Mouse (Mus musculus) hindbrain, embryonic 11.5 days (tissue): ENCODE measurements around the gene Olfr485. TPM values are rescaled to one million over a fixed set of nuclear protein-coding genes. Genes with fewer than 3 reads are reported as not detected.

ENCODE experiments used
- ATAC-seq: fragments of 200-750 bp; cut with Nextera tagmentation; 2 replicates; pipeline ENCODE4 v1.8.0; 2017; ENCODE audit warnings: mild to moderate bottlenecking, moderate TSS enrichment, moderate library complexity; ENCODE audit not compliant: low FRiP score
- DNase-seq: peaks from one replicate; pipeline ENCODE4 v3.0.0-alpha.2; 2015; ENCODE audit warnings: low spot score
- H3K27ac ChIP-seq: fragments of 300-500 bp; sonication (generic); 2 replicates; pipeline ENCODE4 v1.5.1; 2014; ENCODE audit warnings: mild to moderate bottlenecking, low read depth, low read length
- H3K27me3 ChIP-seq: fragments of 300-500 bp; sonication (generic); 2 replicates; pipeline ENCODE4 v1.6.1; 2014; ENCODE audit warnings: mild to moderate bottlenecking, low read length, moderate library complexity, mixed read lengths; ENCODE audit not compliant: control insufficient read depth, insufficient read depth
- H3K36me3 ChIP-seq: fragments of 300-500 bp; sonication (generic); 2 replicates; pipeline ENCODE4 v1.6.1; 2014; ENCODE audit warnings: mild to moderate bottlenecking, low read length, moderate library complexity, mixed read lengths; ENCODE audit not compliant: control insufficient read depth, insufficient read depth
- H3K4me1 ChIP-seq: fragments of 300-500 bp; sonication (generic); replicated peaks from 2 replicates; pipeline ENCODE4 v1.6.1; 2014; ENCODE audit warnings: low read length, mixed read lengths; ENCODE audit not compliant: control insufficient read depth, insufficient read depth
- H3K4me2 ChIP-seq: fragments of 300-500 bp; sonication (generic); replicated peaks from 2 replicates; pipeline ENCODE4 v1.6.1; 2014; ENCODE audit warnings: mild to moderate bottlenecking, low read depth, low read length
- H3K4me3 ChIP-seq: fragments of 300-500 bp; sonication (generic); 2 replicates; pipeline ENCODE4 v1.5.1; 2014; ENCODE audit warnings: low read depth, low read length
- H3K9ac ChIP-seq: fragments of 300-500 bp; sonication (generic); 2 replicates; pipeline ENCODE4 v1.6.1; 2014; ENCODE audit warnings: low read depth, low read length
- H3K9me3 ChIP-seq: fragments of 300-500 bp; sonication (generic); 2 replicates; pipeline ENCODE4 v1.6.1; 2016; ENCODE audit warnings: low read length; ENCODE audit not compliant: control insufficient read depth
- WGBS: fragments of 180-500 bp; shearing (Covaris S2); extraction: QIAGEN DNeasy Blood & Tissue Kit; methylation state at CpG from one replicate; pipeline ENCODE4 v1.1.7; 2014; 5-methylcytosine and 5-hydroxymethylcytosine counted together
- polyA plus RNA-seq: library from polyadenylated mRNA; unstranded; fragments of >200 nt; fragmentation: Nextera tagmentation; extraction: Ambion mirVana; gene quantifications from 2 replicates; pipeline ENCODE4 v1.2.1, GENCODE M21; 2014

Gene Olfr485
- polyA plus RNA-seq, 1 experiment from 2014 or later = not detected

DNA sequence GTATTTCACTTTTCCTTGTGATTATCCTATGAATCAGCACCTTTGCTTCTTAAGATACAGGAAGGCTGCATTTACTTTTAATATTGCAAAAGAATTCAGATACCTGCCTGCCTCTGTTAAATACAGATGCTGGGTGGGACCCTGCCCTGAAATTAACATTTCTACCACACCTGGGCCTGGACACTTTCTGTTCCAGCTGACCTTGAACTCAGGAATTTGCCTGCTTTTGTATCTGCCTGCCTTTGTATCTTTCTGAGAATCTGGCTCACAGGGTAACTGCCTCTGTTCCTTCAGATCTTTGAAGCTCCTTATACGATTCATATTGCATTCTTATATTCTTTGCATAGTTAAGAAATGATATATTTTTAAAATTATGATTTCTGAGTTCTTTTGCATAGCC, 38.3 kb downstream of the Olfr485 start:
- no peak for DNase-seq
- Histone ChIP-seq H3K27me3 (no peaks in the 10 kb centered on the region), H3K27ac (no peak overlapping the region), H3K9me3 (no peaks in the 10 kb centered on the region), H3K4me1 (no peaks in the 10 kb centered on the region), H3K9ac (no peak overlapping the region), H3K4me2 (no peak overlapping the region), H3K36me3 (no peaks in the 10 kb centered on the region), H3K4me3 (no peak overlapping the region)
- 78% methylated on average over 1 of the region's 1 CpGs for WGBS
- no peak for ATAC-seq

DNA sequence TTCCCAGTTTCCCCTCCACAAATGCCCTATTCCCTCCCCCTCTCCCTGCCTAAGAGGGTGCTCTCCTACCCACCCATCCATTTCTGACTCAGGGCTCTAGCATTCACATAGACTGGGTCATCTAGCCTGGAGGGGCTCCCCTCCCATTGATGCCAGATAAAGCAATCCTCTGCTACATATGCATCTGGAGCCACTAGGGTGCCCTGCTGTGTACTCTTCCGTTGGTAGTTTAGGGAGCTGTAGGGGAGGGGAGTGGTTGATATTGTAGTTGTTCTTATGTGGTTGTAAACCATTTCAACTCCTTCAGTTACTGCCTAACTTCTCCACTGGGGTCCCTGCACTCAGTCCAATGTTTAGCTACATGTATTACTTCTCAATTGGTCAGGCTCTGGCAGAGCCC, 39.0 kb downstream of the Olfr485 start:
- Histone ChIP-seq H3K9ac (no peak overlapping the region), H3K27me3 (no peaks in the 10 kb centered on the region), H3K4me2 (no peak overlapping the region), H3K36me3 (no peaks in the 10 kb centered on the region), H3K4me1 (no peaks in the 10 kb centered on the region), H3K4me3 (no peak overlapping the region), H3K9me3 (no peaks in the 10 kb centered on the region), H3K27ac (no peak overlapping the region)
- ATAC-seq (no peak), DNase-seq (no peak)
- WGBS = 20% methylated on average over 1 of the region's 1 CpGs

Other genes starting within 250 kb of the Olfr485 start
- gene Olfr473, start 229.4 kb downstream of the Olfr485 start, polyA plus RNA-seq = not detected in 2 replicates
- gene Olfr474, start 205.2 kb downstream of the Olfr485 start, polyA plus RNA-seq = not detected in 2 replicates
- gene Olfr476, start 195.1 kb downstream of the Olfr485 start, polyA plus RNA-seq = not detected in 2 replicates
- gene Olfr477, start 173.2 kb downstream of the Olfr485 start, polyA plus RNA-seq = not detected in 2 replicates
- not detected in 2 replicates for gene Olfr478, start 125.9 kb downstream of the Olfr485 start, polyA plus RNA-seq
- not detected in 2 replicates for gene Olfr479, start 109.2 kb downstream of the Olfr485 start, polyA plus RNA-seq
- gene Olfr480, start 92.5 kb downstream of the Olfr485 start, polyA plus RNA-seq = not detected in 2 replicates
- gene Olfr481, start 80.0 kb downstream of the Olfr485 start, polyA plus RNA-seq = not detected in 2 replicates
- gene Olfr482, start 62.3 kb downstream of the Olfr485 start, polyA plus RNA-seq = 0.07 TPM in 1 of 2 replicates, not detected in the other
- gene Olfr483, start 59.0 kb downstream of the Olfr485 start, polyA plus RNA-seq = not detected in 2 replicates
- not detected in 2 replicates for gene Olfr484, start 32.4 kb downstream of the Olfr485 start, polyA plus RNA-seq
- gene Olfr486, start 12.9 kb upstream of the Olfr485 start, polyA plus RNA-seq = not detected in 2 replicates
- not detected in 2 replicates for gene Olfr487, start 54.8 kb upstream of the Olfr485 start, polyA plus RNA-seq
- gene Olfr488, start 98.5 kb upstream of the Olfr485 start, polyA plus RNA-seq = not detected in 2 replicates
- not detected in 2 replicates for gene Olfr490, start 129.1 kb upstream of the Olfr485 start, polyA plus RNA-seq
- not detected in 2 replicates for gene Olfr491, start 153.6 kb upstream of the Olfr485 start, polyA plus RNA-seq
- gene Olfr492, start 163.8 kb upstream of the Olfr485 start, polyA plus RNA-seq = not detected in 2 replicates
- not detected in 2 replicates for gene Olfr493, start 187.1 kb upstream of the Olfr485 start, polyA plus RNA-seq
- gene Olfr494, start 205.5 kb upstream of the Olfr485 start, polyA plus RNA-seq = not detected in 2 replicates
- gene Olfr495, start 233.3 kb upstream of the Olfr485 start, polyA plus RNA-seq = not detected in 2 replicates